Mouse (Mus musculus) forebrain, embryonic 16.5 days (tissue): Measurements from ENCODE around the gene Fam186b. TPM values are rescaled to one million over a fixed set of nuclear protein-coding genes. Genes with fewer than 3 reads are reported as not detected.

ENCODE experiments used
- ATAC-seq: fragments of 200-750 bp; cut with Nextera tagmentation; 2 replicates; pipeline ENCODE4 v1.8.0; 2017; ENCODE audit warnings: mild to moderate bottlenecking, moderate library complexity
- H3K27ac ChIP-seq: fragments of 300-500 bp; sonication (generic); 2 replicates; pipeline ENCODE4 v1.5.1; 2014; ENCODE audit warnings: low read length, control low read depth
- H3K27me3 ChIP-seq: fragments of 300-500 bp; sonication (generic); replicated peaks from 2 replicates; pipeline ENCODE4 v1.6.1; 2014; ENCODE audit warnings: low read length; ENCODE audit not compliant: control insufficient read depth, insufficient read depth
- H3K36me3 ChIP-seq: fragments of 300-500 bp; sonication (generic); 2 replicates; pipeline ENCODE4 v1.6.1; 2014; ENCODE audit not compliant: control insufficient read depth, insufficient read depth
- H3K4me1 ChIP-seq: fragments of 300-500 bp; sonication (generic); replicated peaks from 2 replicates; pipeline ENCODE4 v1.6.1; 2014; ENCODE audit warnings: low read length; ENCODE audit not compliant: control insufficient read depth, insufficient read depth
- H3K4me2 ChIP-seq: fragments of 300-500 bp; sonication (generic); 2 replicates; pipeline ENCODE4 v1.6.1; 2014; ENCODE audit warnings: mild to moderate bottlenecking, low read length, control low read depth
- H3K4me3 ChIP-seq: fragments of 300-500 bp; sonication (generic); replicated peaks from 2 replicates; pipeline ENCODE4 v1.5.1; 2014; ENCODE audit warnings: mild to moderate bottlenecking, low read length, control low read depth
- H3K9ac ChIP-seq: fragments of 300-500 bp; sonication (generic); replicated peaks from 2 replicates; pipeline ENCODE4 v1.6.1; 2014; ENCODE audit warnings: low read depth, low read length, control low read depth
- H3K9me3 ChIP-seq: fragments of 300-500 bp; sonication (generic); 2 replicates; pipeline ENCODE4 v1.6.1; 2016; ENCODE audit warnings: low read length; ENCODE audit not compliant: control insufficient read depth
- whole genome bisulfite sequencing: fragments of 180-500 bp; shearing (Covaris S2); extraction: QIAGEN DNeasy Blood & Tissue Kit; methylation state at CpG from one replicate; pipeline ENCODE4 v1.1.7; 2014; 5-methylcytosine and 5-hydroxymethylcytosine counted together
- polyA plus RNA-seq: library from polyadenylated mRNA; unstranded; fragments of >200 nt; fragmentation: Nextera tagmentation; extraction: Ambion mirVana; gene quantifications from 2 replicates; pipeline ENCODE4 v1.2.1, GENCODE M21; 2015

The Fam186b gene
- polyA plus RNA-seq: 0.42 and 0.50 TPM in 2 replicates

GRCm38 (mm10) chr15:99295484-99295981, at the start of gene Fam186b:
Gene Fam186b, minus strand, starts transcription at chr15:99295888.
- H3K27ac ChIP-seq: peak within 1 kb of the TSS; percentile 93
- no peaks in the 10 kb centered on the region for H3K27me3 ChIP-seq
- peak within 1 kb of the TSS; percentile 78 for H3K9ac ChIP-seq
- H3K4me1 ChIP-seq: peaks cover 20% of the 10 kb centered on the region
- WGBS: 1% methylated on average over 17 of the region's 17 CpGs
- peak; percentile 43 for ATAC-seq
- H3K9me3 ChIP-seq: no peaks in the 10 kb centered on the region
- peak within 1 kb of the TSS; percentile 74 for H3K4me3 ChIP-seq
- peak within 1 kb of the TSS; percentile 48 for H3K4me2 ChIP-seq
- H3K36me3 ChIP-seq: no peaks in the 10 kb centered on the region

GRCm38 (mm10) chr15:99344961-99345360, 49.3 kb upstream of the Fam186b start:
- Histone ChIP-seq H3K27ac (no peak overlapping the region), H3K36me3 (no peaks in the 10 kb centered on the region), H3K9me3 (no peaks in the 10 kb centered on the region), H3K27me3 (no peaks in the 10 kb centered on the region), H3K4me3 (no peak overlapping the region), H3K4me2 (no peak overlapping the region), H3K9ac (no peak overlapping the region), H3K4me1 (peaks cover 12% of the 10 kb centered on the region)
- WGBS: 85% methylated on average over 4 of the region's 4 CpGs
- ATAC-seq: no peak

- Histone ChIP-seq H3K9me3 (no peaks in the 10 kb centered on the region), H3K27ac (peak overlapping the region; percentile 56), H3K4me3 (no peak overlapping the region), H3K4me2 (no peak overlapping the region), H3K9ac (no peak overlapping the region), H3K4me1 (peaks cover 12% of the 10 kb centered on the region), H3K36me3 (no peaks in the 10 kb centered on the region), H3K27me3 (no peaks in the 10 kb centered on the region)
- WGBS: 73% methylated on average over 8 of the region's 8 CpGs
- no peak for ATAC-seq
Observed at GRCm38 (mm10) chr15:99344148-99344870, 48.6 kb upstream of the Fam186b start.

GRCm38 (mm10) chr15:99343414-99344147, 47.9 kb upstream of the Fam186b start:
- 0 out of 2 replicates have a peak overlapping the region, but pooled peaks have one; percentile 8 for H3K9ac ChIP-seq
- H3K4me2 ChIP-seq: no peak overlapping the region
- 37% methylated on average over 5 of the region's 5 CpGs for WGBS
- H3K4me3 ChIP-seq: no peak overlapping the region
- H3K9me3 ChIP-seq: no peaks in the 10 kb centered on the region
- no peaks in the 10 kb centered on the region for H3K36me3 ChIP-seq
- H3K27me3 ChIP-seq: no peaks in the 10 kb centered on the region
- peak; percentile 89 for ATAC-seq
- H3K27ac ChIP-seq: peak overlapping the region; percentile 56
- peaks cover 12% of the 10 kb centered on the region for H3K4me1 ChIP-seq

- no peak overlapping the region for H3K9ac ChIP-seq
Observed at GRCm38 (mm10) chr15:99342194-99342981, 46.7 kb upstream of the Fam186b start.

GRCm38 (mm10) chr15:99341102-99341501, 45.4 kb upstream of the Fam186b start:
- 96% methylated on average over 3 of the region's 3 CpGs for WGBS
- H3K27me3 ChIP-seq: no peaks in the 10 kb centered on the region
- H3K4me3 ChIP-seq: no peak overlapping the region
- H3K9ac ChIP-seq: no peak overlapping the region
- H3K4me2 ChIP-seq: no peak overlapping the region
- H3K4me1 ChIP-seq: peaks cover 12% of the 10 kb centered on the region
- H3K27ac ChIP-seq: no peak overlapping the region
- no peaks in the 10 kb centered on the region for H3K9me3 ChIP-seq
- no peak for ATAC-seq
- no peaks in the 10 kb centered on the region for H3K36me3 ChIP-seq

More at GRCm38 (mm10) chr15:99342194-99342981, 46.7 kb upstream of the Fam186b start:
- Histone ChIP-seq H3K27me3 (no peaks in the 10 kb centered on the region), H3K27ac (no peak overlapping the region), H3K4me1 (peaks cover 12% of the 10 kb centered on the region), H3K4me3 (no peak overlapping the region), H3K4me2 (no peak overlapping the region), H3K36me3 (no peaks in the 10 kb centered on the region), H3K9me3 (no peaks in the 10 kb centered on the region)
- ATAC-seq: no peak
- 57% methylated on average over 9 of the region's 9 CpGs for WGBS

- no peaks in the 10 kb centered on the region for H3K36me3 ChIP-seq
- peaks cover 12% of the 10 kb centered on the region for H3K4me1 ChIP-seq
- no peaks in the 10 kb centered on the region for H3K9me3 ChIP-seq
- ATAC-seq: no peak
- no peak overlapping the region for H3K4me2 ChIP-seq
- 81% methylated on average over 6 of the region's 6 CpGs for WGBS
- no peaks in the 10 kb centered on the region for H3K27me3 ChIP-seq
- no peak overlapping the region for H3K27ac ChIP-seq
- no peak overlapping the region for H3K9ac ChIP-seq
- no peak overlapping the region for H3K4me3 ChIP-seq
Observed at GRCm38 (mm10) chr15:99339669-99340068, 44.0 kb upstream of the Fam186b start.

- WGBS: 100% methylated on average over 2 of the region's 2 CpGs
- Histone ChIP-seq H3K27ac (no peak overlapping the region), H3K27me3 (no peaks in the 10 kb centered on the region)
Observed at GRCm38 (mm10) chr15:99338916-99339315, 43.2 kb upstream of the Fam186b start.

More at GRCm38 (mm10) chr15:99338916-99339315, 43.2 kb upstream of the Fam186b start:
- Histone ChIP-seq H3K9me3 (no peaks in the 10 kb centered on the region), H3K4me2 (no peak overlapping the region), H3K36me3 (no peaks in the 10 kb centered on the region), H3K9ac (no peak overlapping the region), H3K4me1 (peaks cover 13% of the 10 kb centered on the region), H3K4me3 (no peak overlapping the region)
- no peak for ATAC-seq
